Mouse (Mus musculus) myocyte (in vitro differentiated cells): ENCODE results near the gene Plcg2. TPM values are rescaled to one million over a fixed set of nuclear protein-coding genes. Genes with fewer than 3 reads are reported as not detected.

Source experiments
- H3K27me3 ChIP-seq: one replicate; pipeline ENCODE4 v1.6.1; 2011; ENCODE audit not compliant: control insufficient read depth, insufficient read depth, insufficient read length
- H3K36me3 ChIP-seq: one replicate; pipeline ENCODE4 v1.6.1; 2011; ENCODE audit not compliant: control insufficient read depth, insufficient read depth
- H3K4me2 ChIP-seq: one replicate; pipeline ENCODE4 v1.6.1; 2011; ENCODE audit warnings: low read depth, control low read depth
- H3K4me3 ChIP-seq: one replicate; pipeline ENCODE4 v1.5.1; 2011; ENCODE audit warnings: mild to moderate bottlenecking, control low read depth, moderate library complexity
- H3K79me2 ChIP-seq: one replicate; pipeline ENCODE4 v1.6.1; 2011; ENCODE audit not compliant: control insufficient read depth, insufficient read depth
- H3ac ChIP-seq: one replicate; pipeline ENCODE4 v1.6.1; 2011; ENCODE audit not compliant: control insufficient read depth, insufficient read length
- CEBPB ChIP-seq: IDR thresholded peaks from 2 replicates; pipeline ENCODE4 v1.6.1; 2011; ENCODE audit warnings: mild to moderate bottlenecking, moderate library complexity; ENCODE audit not compliant: poor library complexity, insufficient read depth, severe bottlenecking
- E2F4 ChIP-seq: IDR thresholded peaks from one replicate; pipeline ENCODE4 v1.6.1; 2011; ENCODE audit warnings: mild to moderate bottlenecking, control low read depth, moderate library complexity; ENCODE audit not compliant: insufficient read depth
- MAX ChIP-seq: IDR thresholded peaks from one replicate; pipeline ENCODE4 v1.6.1; 2011; ENCODE audit warnings: low read depth, mild to moderate bottlenecking, control low read depth
- MYOD1 ChIP-seq, 3 experiments: IDR thresholded peaks; one replicate each; pipeline ENCODE4 v1.6.1; 2011; ENCODE audit warnings: control low read depth in 2 of 3, low read depth in 2 of 3, mild to moderate bottlenecking in 2 of 3, moderate library complexity in 1 of 3; ENCODE audit not compliant: insufficient read length in 2 of 3, control insufficient read depth in 1 of 3
- MYOG ChIP-seq, 3 experiments: IDR thresholded peaks; one replicate each; pipeline ENCODE4 v1.6.1; 2011; ENCODE audit warnings: control low read depth in 2 of 3, low read depth in 2 of 3, mild to moderate bottlenecking in 2 of 3; ENCODE audit not compliant: insufficient read length in 2 of 3, control insufficient read depth in 1 of 3, insufficient read depth in 1 of 3
- POLR2A ChIP-seq: IDR thresholded peaks from one replicate; pipeline ENCODE4 v1.6.1; 2011; ENCODE audit warnings: low read depth, mild to moderate bottlenecking, control low read depth, moderate library complexity; ENCODE audit not compliant: insufficient read length
- POLR2AphosphoS2 ChIP-seq: IDR thresholded peaks from one replicate; pipeline ENCODE4 v1.6.1; 2011; ENCODE audit warnings: low read depth, control low read depth; ENCODE audit not compliant: insufficient read length
- REST ChIP-seq: IDR thresholded peaks from one replicate; pipeline ENCODE4 v1.6.1; 2011; ENCODE audit warnings: mild to moderate bottlenecking, control low read depth, moderate library complexity; ENCODE audit not compliant: insufficient read depth, insufficient read length
- SRF ChIP-seq: IDR thresholded peaks from one replicate; pipeline ENCODE4 v1.6.1; 2011; ENCODE audit warnings: low read depth; ENCODE audit not compliant: control insufficient read depth, insufficient read length
- TCF12 ChIP-seq: IDR thresholded peaks from one replicate; pipeline ENCODE4 v1.6.1; 2011; ENCODE audit warnings: mild to moderate bottlenecking, control low read depth; ENCODE audit not compliant: poor library complexity, insufficient read depth, severe bottlenecking
- TCF3 ChIP-seq: IDR thresholded peaks from one replicate; pipeline ENCODE4 v1.6.1; 2011; ENCODE audit warnings: low read depth, control low read depth; ENCODE audit not compliant: insufficient read length
- USF1 ChIP-seq: IDR thresholded peaks from one replicate; pipeline ENCODE4 v1.6.1; 2011; ENCODE audit warnings: low read depth, mild to moderate bottlenecking, control low read depth, moderate library complexity
- polyA plus RNA-seq: library from polyadenylated mRNA; unstranded; fragments of >200 nt; fragmentation: generic; extraction: Trizol; gene quantifications from one replicate; pipeline ENCODE4 v1.2.1, GENCODE M21; 2012; ENCODE audit warnings: missing spikeins

The Plcg2 gene
- polyA plus RNA-seq, 1 experiment = 0.29 TPM

- Histone ChIP-seq H3K4me2 (no peak overlapping the region), H3K79me2 (no peaks in the 10 kb centered on the region), H3K27me3 (no peaks in the 10 kb centered on the region), H3K4me3 (no peak overlapping the region), H3ac (no peak overlapping the region), H3K36me3 (no peaks in the 10 kb centered on the region)
- TF ChIP-seq USF1 = no peak
- no peak for TF ChIP-seq E2F4
- no peak for TF ChIP-seq MAX
- no peak for TF ChIP-seq SRF
- no peak for TF ChIP-seq TCF3
- TF ChIP-seq MYOG (IDR thresholded peaks at IDR 0.05; ENCODE audit: control insufficient read depth in 1 of 3, insufficient read depth in 1 of 3, insufficient read length in 2 of 3, low read depth in 2 of 3) = no peak
- TF ChIP-seq CEBPB = no peak
- no peak for TF ChIP-seq TCF12
- TF ChIP-seq POLR2AphosphoS2 = no peak
Observed at GRCm38 (mm10) chr8:117604671-117605070, 106.6 kb downstream of the Plcg2 start.

- Histone ChIP-seq H3ac (no peak overlapping the region), H3K79me2 (no peaks in the 10 kb centered on the region), H3K36me3 (no peaks in the 10 kb centered on the region), H3K4me3 (no peak overlapping the region), H3K4me2 (no peak overlapping the region), H3K27me3 (no peaks in the 10 kb centered on the region)
- TF ChIP-seq MYOG (IDR thresholded peaks at IDR 0.05; ENCODE audit: control insufficient read depth in 1 of 3, insufficient read depth in 1 of 3, insufficient read length in 2 of 3, low read depth in 2 of 3) (no peak), CEBPB (no peak), TCF12 (no peak), USF1 (no peak), TCF3 (no peak), POLR2A (no peak), E2F4 (no peak), REST (no peak), MAX (no peak), MYOD1 (IDR thresholded peaks at IDR 0.05; ENCODE audit: control insufficient read depth in 1 of 3, insufficient read length in 2 of 3, low read depth in 2 of 3) (no peak), SRF (no peak), POLR2AphosphoS2 (no peak)
Observed at GRCm38 (mm10) chr8:117605201-117605600, 107.1 kb downstream of the Plcg2 start.

- Histone ChIP-seq H3K36me3 (no peaks in the 10 kb centered on the region), H3K4me3 (no peak overlapping the region)
- TF ChIP-seq USF1 = no peak
- TF ChIP-seq SRF = no peak
- TF ChIP-seq TCF12 = no peak
- no peak for TF ChIP-seq REST
- TF ChIP-seq MYOG (IDR thresholded peaks at IDR 0.05; ENCODE audit: control insufficient read depth in 1 of 3, insufficient read depth in 1 of 3, insufficient read length in 2 of 3, low read depth in 2 of 3) = no peak
- TF ChIP-seq MAX = no peak
- TF ChIP-seq E2F4 = no peak
- TF ChIP-seq POLR2AphosphoS2 = no peak
- TF ChIP-seq TCF3 = no peak
- no peak for TF ChIP-seq CEBPB
- TF ChIP-seq POLR2A = no peak
- no peak for TF ChIP-seq MYOD1 (IDR thresholded peaks at IDR 0.05; ENCODE audit: control insufficient read depth in 1 of 3, insufficient read length in 2 of 3, low read depth in 2 of 3)
Observed at GRCm38 (mm10) chr8:117610506-117610905, 112.4 kb downstream of the Plcg2 start.

GRCm38 (mm10) chr8:117612861-117613260 lies 114.8 kb downstream of the Plcg2 start:
- no peak for TF ChIP-seq CEBPB
- no peak for TF ChIP-seq USF1
- no peak for TF ChIP-seq TCF12
- TF ChIP-seq SRF = no peak
- TF ChIP-seq TCF3 = no peak
- no peak for TF ChIP-seq MYOG (IDR thresholded peaks at IDR 0.05; ENCODE audit: control insufficient read depth in 1 of 3, insufficient read depth in 1 of 3, insufficient read length in 2 of 3, low read depth in 2 of 3)
- no peak for TF ChIP-seq MYOD1 (IDR thresholded peaks at IDR 0.05; ENCODE audit: control insufficient read depth in 1 of 3, insufficient read length in 2 of 3, low read depth in 2 of 3)
- no peak for TF ChIP-seq MAX
- no peak for TF ChIP-seq POLR2AphosphoS2
- TF ChIP-seq E2F4 = no peak
- no peak for TF ChIP-seq REST
- no peak for TF ChIP-seq POLR2A
- Histone ChIP-seq H3K36me3 (no peaks in the 10 kb centered on the region), H3K27me3 (no peaks in the 10 kb centered on the region), H3ac (no peak overlapping the region), H3K79me2 (no peaks in the 10 kb centered on the region), H3K4me2 (no peak overlapping the region), H3K4me3 (no peak overlapping the region)

More at GRCm38 (mm10) chr8:117610506-117610905, 112.4 kb downstream of the Plcg2 start:
- no peaks in the 10 kb centered on the region for H3K27me3 ChIP-seq
- H3K79me2 ChIP-seq = no peaks in the 10 kb centered on the region
- no peak overlapping the region for H3ac ChIP-seq
- no peak overlapping the region for H3K4me2 ChIP-seq
